Mouse (Mus musculus): ENCODE results near the gene Sgk2. TPM values are rescaled to one million over a fixed set of nuclear protein-coding genes. Genes with fewer than 3 reads are reported as not detected.
A peak's percentile ranks its signal among the peaks of the same experiment; 100 is the strongest.

Sgk2 gene
- polyA plus RNA-seq, 1 experiment from 2014 or later: 0.15 TPM

DNA sequence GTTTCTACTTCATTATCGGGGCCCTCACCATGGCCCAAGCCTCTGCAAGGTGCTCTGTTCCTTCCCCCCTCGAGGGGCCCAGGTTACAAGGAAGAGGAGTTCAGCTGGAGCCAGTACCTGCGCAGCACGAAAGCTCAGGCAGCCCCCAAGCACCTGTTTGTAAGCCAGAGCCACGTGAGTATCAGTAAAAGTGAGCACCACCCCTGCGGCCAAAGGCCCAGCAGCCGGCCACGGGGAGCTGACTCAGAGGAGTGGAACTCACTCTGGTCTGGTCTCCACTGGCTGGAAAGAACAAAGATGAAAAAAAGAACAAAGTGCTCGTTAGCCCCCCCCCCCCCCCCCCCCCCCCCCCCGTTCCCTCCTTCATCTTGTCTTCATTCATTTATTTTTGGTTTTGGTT, 25.8 kb upstream of the Sgk2 start:
- WGBS: 79% methylated on average over 8 of the region's 10 CpGs
- Histone ChIP-seq H3K27ac (ENCODE audit: low read depth, low read length) (no peak overlapping the region), H3K4me2 (ENCODE audit: low read depth, low read length) (no peak overlapping the region), H3K4me1 (ENCODE audit: control insufficient read depth, insufficient read depth, low read length) (no peaks in the 10 kb centered on the region), H3K27me3 (ENCODE audit: control insufficient read depth, insufficient read depth, low read length) (no peaks in the 10 kb centered on the region), H3K36me3 (ENCODE audit: control insufficient read depth, insufficient read depth, low read length) (no peaks in the 10 kb centered on the region), H3K4me3 (ENCODE audit: low read depth, low read length) (no peak overlapping the region), H3K9me3 (ENCODE audit: control insufficient read depth, low read length) (no peaks in the 10 kb centered on the region), H3K9ac (replicated peaks; ENCODE audit: low read depth, low read length) (no peak overlapping the region)
- no peak for ATAC-seq (ENCODE audit: low read depth)

- 90% methylated on average over 2 of the region's 2 CpGs for WGBS
- no peak overlapping the region for H3K4me2 ChIP-seq (ENCODE audit: low read depth, low read length)
- no peaks in the 10 kb centered on the region for H3K36me3 ChIP-seq (ENCODE audit: control insufficient read depth, insufficient read depth, low read length)
- ATAC-seq (ENCODE audit: low read depth): no peak
- no peak overlapping the region for H3K27ac ChIP-seq (ENCODE audit: low read depth, low read length)
- no peaks in the 10 kb centered on the region for H3K27me3 ChIP-seq (ENCODE audit: control insufficient read depth, insufficient read depth, low read length)
- H3K9me3 ChIP-seq (ENCODE audit: control insufficient read depth, low read length): no peaks in the 10 kb centered on the region
- no peaks in the 10 kb centered on the region for H3K4me1 ChIP-seq (ENCODE audit: control insufficient read depth, insufficient read depth, low read length)
- H3K9ac ChIP-seq (replicated peaks; ENCODE audit: low read depth, low read length): no peak overlapping the region
- H3K4me3 ChIP-seq (ENCODE audit: low read depth, low read length): no peak overlapping the region
Observed at GRCm38 (mm10) chr2:162966734-162967133, 20.4 kb upstream of the Sgk2 start.

- no peak overlapping the region for H3K4me2 ChIP-seq (ENCODE audit: low read depth, low read length)
- 7% methylated on average over 5 of the region's 5 CpGs for WGBS
- ATAC-seq (ENCODE audit: low read depth): peak; percentile 58; the same call in 1 of the 2 replicates
Observed at GRCm38 (mm10) chr2:162968357-162968756, 18.8 kb upstream of the Sgk2 start.

DNA sequence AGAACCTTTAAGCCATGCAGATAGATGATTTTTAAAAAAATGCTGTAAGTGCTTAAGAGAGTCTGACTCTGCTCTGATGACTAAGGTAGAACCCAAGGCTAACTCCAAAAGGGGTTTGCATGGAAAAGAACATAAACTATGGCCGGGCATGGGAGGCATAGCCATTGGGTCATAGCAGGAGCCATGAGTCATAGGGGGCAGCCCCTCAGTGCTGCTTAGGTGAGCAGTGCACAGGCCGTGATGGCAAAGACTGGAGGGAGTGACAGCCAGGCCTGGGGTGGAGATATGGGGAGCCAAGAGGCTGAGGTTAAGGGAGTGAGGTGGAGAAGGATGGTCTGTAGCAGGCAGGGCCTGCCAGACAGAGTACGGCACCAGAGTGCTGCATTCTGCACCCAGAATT, 18.0 kb upstream of the Sgk2 start:
- Histone ChIP-seq H3K27me3 (ENCODE audit: control insufficient read depth, insufficient read depth, low read length) (no peaks in the 10 kb centered on the region), H3K4me2 (ENCODE audit: low read depth, low read length) (no peak overlapping the region), H3K4me1 (ENCODE audit: control insufficient read depth, insufficient read depth, low read length) (no peaks in the 10 kb centered on the region), H3K9me3 (ENCODE audit: control insufficient read depth, low read length) (no peaks in the 10 kb centered on the region), H3K27ac (ENCODE audit: low read depth, low read length) (no peak overlapping the region), H3K36me3 (ENCODE audit: control insufficient read depth, insufficient read depth, low read length) (no peaks in the 10 kb centered on the region), H3K9ac (replicated peaks; ENCODE audit: low read depth, low read length) (no peak overlapping the region), H3K4me3 (ENCODE audit: low read depth, low read length) (no peak overlapping the region)
- 82% methylated on average over 3 of the region's 3 CpGs for WGBS
- ATAC-seq (ENCODE audit: low read depth): no peak

More at GRCm38 (mm10) chr2:162968357-162968756, 18.8 kb upstream of the Sgk2 start:
- Histone ChIP-seq H3K4me3 (ENCODE audit: low read depth, low read length) (no peak overlapping the region), H3K9me3 (ENCODE audit: control insufficient read depth, low read length) (no peaks in the 10 kb centered on the region), H3K9ac (replicated peaks; ENCODE audit: low read depth, low read length) (no peak overlapping the region), H3K27me3 (ENCODE audit: control insufficient read depth, insufficient read depth, low read length) (no peaks in the 10 kb centered on the region), H3K27ac (ENCODE audit: low read depth, low read length) (no peak overlapping the region), H3K36me3 (ENCODE audit: control insufficient read depth, insufficient read depth, low read length) (no peaks in the 10 kb centered on the region), H3K4me1 (ENCODE audit: control insufficient read depth, insufficient read depth, low read length) (no peaks in the 10 kb centered on the region)

- 86% methylated on average over 6 of the region's 6 CpGs for WGBS
- Histone ChIP-seq H3K27me3 (ENCODE audit: control insufficient read depth, insufficient read depth, low read length) (no peaks in the 10 kb centered on the region), H3K4me1 (ENCODE audit: control insufficient read depth, insufficient read depth, low read length) (no peaks in the 10 kb centered on the region), H3K9me3 (ENCODE audit: control insufficient read depth, low read length) (no peaks in the 10 kb centered on the region), H3K36me3 (ENCODE audit: control insufficient read depth, insufficient read depth, low read length) (no peaks in the 10 kb centered on the region), H3K4me3 (ENCODE audit: low read depth, low read length) (no peak overlapping the region), H3K27ac (ENCODE audit: low read depth, low read length) (no peak overlapping the region), H3K9ac (replicated peaks; ENCODE audit: low read depth, low read length) (no peak overlapping the region), H3K4me2 (ENCODE audit: low read depth, low read length) (no peak overlapping the region)
- ATAC-seq (ENCODE audit: low read depth): no peak
Observed at GRCm38 (mm10) chr2:162970896-162971295, 16.2 kb upstream of the Sgk2 start.

DNA sequence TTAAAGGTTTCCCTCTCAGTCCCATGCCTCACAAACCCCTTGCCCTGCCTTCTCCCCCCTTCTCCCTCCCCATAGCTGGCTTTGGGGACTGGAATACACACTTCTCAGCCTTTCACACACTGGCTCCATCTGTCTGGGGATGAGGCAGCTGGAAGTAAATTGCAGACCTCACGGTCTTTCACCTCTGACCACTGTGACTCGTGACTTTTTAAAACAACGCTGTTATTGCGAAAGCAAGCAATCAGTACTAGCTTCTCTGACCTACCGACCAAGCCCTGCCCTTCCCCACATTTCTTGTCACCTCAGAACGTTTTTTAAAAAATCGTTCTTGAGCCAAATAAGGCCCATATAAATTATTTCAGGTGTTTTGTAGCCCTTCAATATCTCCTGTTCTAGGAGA, 14.4 kb upstream of the Sgk2 start:
- H3K4me1 ChIP-seq (ENCODE audit: control insufficient read depth, insufficient read depth, low read length): no peaks in the 10 kb centered on the region
- no peak overlapping the region for H3K27ac ChIP-seq (ENCODE audit: low read depth, low read length)
- no peak overlapping the region for H3K4me2 ChIP-seq (ENCODE audit: low read depth, low read length)
- H3K4me3 ChIP-seq (ENCODE audit: low read depth, low read length): no peak overlapping the region
- no peaks in the 10 kb centered on the region for H3K9me3 ChIP-seq (ENCODE audit: control insufficient read depth, low read length)
- no peak for ATAC-seq (ENCODE audit: low read depth)
- no peaks in the 10 kb centered on the region for H3K36me3 ChIP-seq (ENCODE audit: control insufficient read depth, insufficient read depth, low read length)
- no peaks in the 10 kb centered on the region for H3K27me3 ChIP-seq (ENCODE audit: control insufficient read depth, insufficient read depth, low read length)
- WGBS: 54% methylated on average over 7 of the region's 7 CpGs
- H3K9ac ChIP-seq (replicated peaks; ENCODE audit: low read depth, low read length): no peak overlapping the region

DNA sequence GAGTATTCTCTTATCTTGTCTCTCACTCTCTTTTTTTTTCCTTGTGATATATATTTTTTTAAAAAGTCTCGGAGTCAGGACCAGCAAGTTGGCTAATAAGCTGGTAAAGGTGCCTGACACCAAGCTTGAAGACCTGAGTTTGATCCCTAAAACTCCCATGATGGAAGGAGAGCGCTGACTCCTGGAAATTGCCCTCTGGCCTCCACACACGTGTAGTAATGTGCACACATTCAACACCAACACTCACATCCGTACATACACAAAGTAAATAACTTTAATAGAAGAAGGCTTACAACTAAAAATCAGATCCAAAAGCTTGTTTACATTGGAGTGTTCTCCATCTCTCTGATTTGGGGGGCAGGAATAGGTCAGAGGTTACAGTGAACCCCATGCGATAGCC, 13.9 kb upstream of the Sgk2 start:
- no peak for ATAC-seq (ENCODE audit: low read depth)
- 72% methylated on average over 5 of the region's 5 CpGs for WGBS
- no peaks in the 10 kb centered on the region for H3K9me3 ChIP-seq (ENCODE audit: control insufficient read depth, low read length)

GRCm38 (mm10) chr2:162973637-162974036, 13.5 kb upstream of the Sgk2 start:
- H3K27me3 ChIP-seq (ENCODE audit: control insufficient read depth, insufficient read depth, low read length): no peaks in the 10 kb centered on the region
- no peaks in the 10 kb centered on the region for H3K9me3 ChIP-seq (ENCODE audit: control insufficient read depth, low read length)
- no peak overlapping the region for H3K4me3 ChIP-seq (ENCODE audit: low read depth, low read length)
- H3K27ac ChIP-seq (ENCODE audit: low read depth, low read length): no peak overlapping the region
- no peaks in the 10 kb centered on the region for H3K36me3 ChIP-seq (ENCODE audit: control insufficient read depth, insufficient read depth, low read length)
- H3K4me2 ChIP-seq (ENCODE audit: low read depth, low read length): no peak overlapping the region
- 19% methylated on average over 11 of the region's 11 CpGs for WGBS
- no peak overlapping the region for H3K9ac ChIP-seq (replicated peaks; ENCODE audit: low read depth, low read length)
- H3K4me1 ChIP-seq (ENCODE audit: control insufficient read depth, insufficient read depth, low read length): no peaks in the 10 kb centered on the region
- ATAC-seq (ENCODE audit: low read depth): no peak

More for the DNA sequence above, 13.9 kb upstream of the Sgk2 start:
- Histone ChIP-seq H3K4me1 (ENCODE audit: control insufficient read depth, insufficient read depth, low read length) (no peaks in the 10 kb centered on the region), H3K36me3 (ENCODE audit: control insufficient read depth, insufficient read depth, low read length) (no peaks in the 10 kb centered on the region), H3K27me3 (ENCODE audit: control insufficient read depth, insufficient read depth, low read length) (no peaks in the 10 kb centered on the region), H3K4me2 (ENCODE audit: low read depth, low read length) (no peak overlapping the region), H3K4me3 (ENCODE audit: low read depth, low read length) (no peak overlapping the region), H3K27ac (ENCODE audit: low read depth, low read length) (no peak overlapping the region), H3K9ac (replicated peaks; ENCODE audit: low read depth, low read length) (no peak overlapping the region)

DNA sequence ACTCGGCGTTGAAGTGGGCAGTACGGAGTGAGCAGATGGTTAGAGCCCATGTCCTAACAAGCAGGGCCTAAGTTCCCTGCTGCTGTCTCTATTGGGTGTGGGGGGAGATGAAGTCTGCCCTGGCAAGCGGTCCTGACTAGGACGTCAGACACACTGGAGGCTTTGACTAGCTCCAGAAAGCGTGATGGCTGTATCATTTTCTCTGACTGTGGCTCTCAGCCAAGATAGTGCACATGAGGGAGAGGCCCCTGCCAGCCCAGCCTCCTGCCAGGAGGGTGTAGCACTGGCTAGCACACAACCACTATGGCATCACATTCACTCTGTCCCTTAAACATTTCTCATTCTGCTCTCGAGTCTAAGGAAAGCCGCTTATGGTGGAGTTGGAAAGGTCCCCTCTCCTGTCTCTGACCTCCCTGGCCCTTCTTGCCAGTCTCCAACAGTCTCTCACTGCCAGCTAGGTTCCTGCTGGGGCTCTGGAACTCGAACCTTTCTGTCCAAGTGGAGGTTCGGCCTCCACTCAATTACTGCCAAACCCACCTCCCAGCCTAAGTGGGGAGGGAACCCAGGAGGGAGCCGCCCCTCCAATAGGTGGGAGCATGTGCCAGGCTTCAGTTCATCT, 11.9 kb upstream of the Sgk2 start:
- Histone ChIP-seq H3K4me3 (ENCODE audit: low read depth, low read length) (no peak overlapping the region), H3K4me1 (ENCODE audit: control insufficient read depth, insufficient read depth, low read length) (no peaks in the 10 kb centered on the region), H3K36me3 (ENCODE audit: control insufficient read depth, insufficient read depth, low read length) (no peaks in the 10 kb centered on the region), H3K27me3 (ENCODE audit: control insufficient read depth, insufficient read depth, low read length) (no peaks in the 10 kb centered on the region), H3K27ac (ENCODE audit: low read depth, low read length) (no peak overlapping the region), H3K9me3 (ENCODE audit: control insufficient read depth, low read length) (no peaks in the 10 kb centered on the region), H3K4me2 (ENCODE audit: low read depth, low read length) (no peak overlapping the region), H3K9ac (replicated peaks; ENCODE audit: low read depth, low read length) (no peak overlapping the region)
- WGBS: 72% methylated on average over 11 of the region's 11 CpGs
- no peak; the same call in 1 of the 2 replicates for ATAC-seq (ENCODE audit: low read depth)
